ENCODE assay signal across 18 mouse cellular contexts in the genomic region with DNA sequence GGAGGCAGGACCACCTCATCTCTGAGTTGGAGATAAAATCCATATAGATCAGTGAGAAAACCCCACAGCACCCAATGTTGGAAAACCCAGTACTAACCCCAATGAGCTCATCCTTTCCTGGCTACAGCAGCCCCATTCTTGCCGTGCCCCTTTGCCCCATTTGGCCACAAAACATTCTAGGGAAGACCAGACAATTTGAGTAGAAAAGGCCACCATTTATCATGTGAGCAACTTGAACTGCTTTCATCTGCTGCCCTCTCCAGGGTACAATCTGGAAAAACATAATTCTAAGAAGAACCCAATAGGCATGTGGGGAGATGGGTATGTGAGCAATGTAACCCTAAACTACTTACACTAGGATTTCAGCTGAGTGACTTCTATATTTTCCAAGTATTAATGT.
DNase-seq lines count a peak whose midpoint lies in the region; ATAC-seq and TF ChIP-seq lines count a peak whose summit lies in the region.
"Had no signal": no experiment of that assay in that cellular context is flagged by ENCODE, and none has a peak within 500 bp of the region (broad histone marks: within the 10 kb centered on the region; RNA-seq: fewer than 3 reads in every experiment).

No protein-coding gene starts in this region.

- no peak for TF ChIP-seq POLR2A in kidney, adult 2 months (IDR thresholded peaks at IDR 0.05; ENCODE audit: low read depth, low read length)

- 23% methylated on average over 1 of the region's 1 CpGs for WGBS in kidney, adult 2 months

- peaks cover 2% of the 10 kb centered on the region; the same call in 1 of the 2 replicates for H3K4me1 ChIP-seq in kidney, adult 2 months (ENCODE audit: control insufficient read depth, insufficient read depth, low read length)
- H3K4me1 ChIP-seq: forebrain, embryonic 13.5 days; lung, embryonic 15.5 days; midbrain, embryonic 10.5 days; neural tube, embryonic 12.5 days had no signal

- peak; percentile 33 to 75 for DNase-seq in adrenal gland, adult (ENCODE audit: inconsistent age in 2 of 2, low spot score in 1 of 2)
- DNase-seq in adrenal gland, postnatal 10 days, result no peak
- no peak for DNase-seq in kidney, adult 2 months
- no peak for DNase-seq in kidney, postnatal 10 days
- DNase-seq in Muller cell, postnatal 12 days (ENCODE audit: inconsistent ontology term), result peak; percentile 73
- DNase-seq in spleen, adult 18-20 months, result no peak
- no peak for DNase-seq in spleen, postnatal 36 days (ENCODE audit: low spot score in 2 of 2)
- DNase-seq: B cell, adult 2 months; cerebellum, adult 11 months; cerebellum, postnatal 25 days; layer of hippocampus, postnatal 36 days; liver; thymus, postnatal 36 days had no signal

- no peaks in the 10 kb centered on the region for H3K36me3 ChIP-seq in kidney, adult 2 months (ENCODE audit: control insufficient read depth, insufficient read depth, low read length)
- H3K36me3 ChIP-seq: lung, embryonic 15.5 days; midbrain, embryonic 10.5 days; neural tube, embryonic 12.5 days had no signal

- no peak overlapping the region for H3K4me3 ChIP-seq in kidney, adult 2 months (ENCODE audit: insufficient read depth, low read depth, low read length)
- H3K4me3 ChIP-seq: forebrain, embryonic 13.5 days; lung, embryonic 15.5 days; midbrain, embryonic 10.5 days; neural tube, embryonic 12.5 days had no signal

- ATAC-seq in megakaryocyte progenitor cell, adult 5-6 weeks (replicated peaks; ENCODE audit: poor library complexity), result 0 out of 2 replicates have a peak, but pooled peaks have one; percentile 34
- ATAC-seq: forebrain, embryonic 13.5 days had no signal

- H3K27ac ChIP-seq in kidney, adult 2 months (ENCODE audit: insufficient read depth, low read depth, low read length), result no peak overlapping the region
- H3K27ac ChIP-seq: forebrain, embryonic 13.5 days; lung, embryonic 15.5 days; midbrain, embryonic 10.5 days; neural tube, embryonic 12.5 days had no signal

- no peaks in the 10 kb centered on the region for H3K27me3 ChIP-seq in kidney, adult 2 months (replicated peaks; ENCODE audit: control insufficient read depth, insufficient read depth, low read length)
- H3K27me3 ChIP-seq: forebrain, embryonic 13.5 days; lung, embryonic 15.5 days; neural tube, embryonic 12.5 days had no signal

- peak; percentile 11; the same call in 1 of the 2 replicates for TF ChIP-seq CTCF in kidney, adult 2 months (conservative IDR thresholded peaks at IDR 0.05; ENCODE audit: insufficient read depth, insufficient read length, low read depth, low read length)

Comparison
In these comparisons a context has a peak if more than half of its experiments do, and no peak if none do; other contexts are left out.
1. DNase-seq: peak in adrenal gland, adult (2 of 2) and Muller cell, postnatal 12 days (single experiment); none in adrenal gland, postnatal 10 days (single experiment), kidney, adult 2 months (single experiment), kidney, postnatal 10 days (single experiment), spleen, adult 18-20 months (0 of 2) and spleen, postnatal 36 days (0 of 2).